Mouse (Mus musculus): ENCODE results near the gene Ctnnd2.

DNA sequence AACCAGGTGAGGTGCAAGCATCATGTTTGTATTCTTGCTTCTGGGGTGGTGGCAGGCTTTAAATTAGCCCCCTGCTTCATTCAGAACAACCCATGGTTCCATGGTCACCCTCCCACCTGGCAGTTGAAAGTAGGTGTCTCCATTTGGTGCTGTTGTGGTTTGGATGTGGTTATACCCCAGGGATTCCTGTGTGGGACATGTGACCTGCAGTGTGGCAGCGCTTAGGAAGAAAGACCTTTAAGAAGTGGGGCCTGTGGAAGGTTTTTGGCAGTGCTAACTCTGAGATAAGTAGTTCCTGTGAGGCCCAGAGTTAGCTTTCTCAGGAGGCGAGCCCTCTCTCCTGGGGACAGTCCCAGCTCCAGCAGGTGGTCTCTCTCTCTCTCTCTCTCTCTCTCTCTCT, 848.4 kb downstream of the Ctnnd2 start:
- TF ChIP-seq POLR2A (IDR thresholded peaks at IDR 0.05; ENCODE audit: insufficient read depth, low read depth, low read length) (no peak), EP300 (IDR thresholded peaks at IDR 0.05; ENCODE audit: insufficient read depth, low read depth, low read length) (no peak)
